Mouse (Mus musculus): ENCODE results near the gene Vsig10. TPM values are rescaled to one million over a fixed set of nuclear protein-coding genes. Genes with fewer than 3 reads are reported as not detected.

The Vsig10 gene
- total RNA-seq, 2 experiments from 2014 or later: 23.4 to 26.0 TPM

GRCm38 (mm10) chr5:117381785-117382184 is 62.9 kb downstream of the Vsig10 start:
- no peak for DNase-seq

- DNase-seq: no peak
Measured at GRCm38 (mm10) chr5:117383198-117383597, 64.3 kb downstream of the Vsig10 start.

DNA sequence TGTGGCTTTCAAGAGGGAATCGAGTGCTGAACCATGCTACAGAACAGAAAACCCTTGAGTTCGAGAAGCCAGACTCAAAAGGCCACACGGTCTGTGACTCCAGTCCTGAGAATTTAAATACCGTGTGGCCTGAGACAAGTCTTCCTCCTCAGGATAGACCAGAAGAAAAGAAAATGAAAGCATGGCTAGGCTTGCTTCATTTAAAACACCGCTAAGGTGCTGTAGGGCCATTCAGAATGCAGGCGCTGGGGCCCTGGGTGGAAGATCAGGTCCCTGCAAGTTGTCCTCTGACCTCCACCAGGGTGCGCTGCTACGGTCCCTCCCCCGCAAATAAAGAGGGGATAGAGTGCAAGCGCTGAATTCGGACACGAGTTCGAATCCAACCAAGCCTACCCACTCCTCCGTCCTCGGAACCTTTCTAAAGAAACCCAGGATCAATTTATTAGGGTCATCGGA is 69.4 kb downstream of the Vsig10 start:
- peak; percentile 66 for DNase-seq

GRCm38 (mm10) chr5:117388877-117389276 is 70.0 kb downstream of the Vsig10 start, which contains the start of gene Rfc5:
TSS of gene Rfc5 (minus strand) at chr5:117389047.
- peak; percentile 98 for DNase-seq

DNA sequence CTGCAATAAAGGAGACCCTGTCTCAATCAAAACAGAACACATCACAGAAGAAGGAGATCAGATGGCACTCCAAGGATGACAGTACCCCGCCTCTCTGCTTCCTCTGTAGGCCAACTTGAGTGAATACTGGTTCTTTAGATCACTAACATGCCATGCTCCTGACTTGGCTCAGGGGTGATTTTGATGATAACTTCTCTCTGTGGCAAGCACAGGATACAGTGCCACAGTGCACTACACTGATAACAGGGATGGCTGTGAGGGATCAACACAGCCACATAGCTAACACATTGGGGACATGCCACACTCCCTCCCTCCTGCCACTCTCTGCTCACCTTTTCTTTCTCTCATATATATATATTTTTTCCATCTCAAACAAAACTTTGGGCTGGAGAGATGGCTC is 72.0 kb downstream of the Vsig10 start:
- no peak for DNase-seq

GRCm38 (mm10) chr5:117395834-117396233 is 77.0 kb downstream of the Vsig10 start:
- no peak for DNase-seq

GRCm38 (mm10) chr5:117396596-117397014 is 77.7 kb downstream of the Vsig10 start:
- no peak for DNase-seq

- no peak for DNase-seq
Measured at GRCm38 (mm10) chr5:117397371-117397770, 78.5 kb downstream of the Vsig10 start.

GRCm38 (mm10) chr5:117398007-117398550 is 79.2 kb downstream of the Vsig10 start:
- no peak for DNase-seq

- no peak for DNase-seq
Measured at GRCm38 (mm10) chr5:117399281-117399680, 80.4 kb downstream of the Vsig10 start.

DNA sequence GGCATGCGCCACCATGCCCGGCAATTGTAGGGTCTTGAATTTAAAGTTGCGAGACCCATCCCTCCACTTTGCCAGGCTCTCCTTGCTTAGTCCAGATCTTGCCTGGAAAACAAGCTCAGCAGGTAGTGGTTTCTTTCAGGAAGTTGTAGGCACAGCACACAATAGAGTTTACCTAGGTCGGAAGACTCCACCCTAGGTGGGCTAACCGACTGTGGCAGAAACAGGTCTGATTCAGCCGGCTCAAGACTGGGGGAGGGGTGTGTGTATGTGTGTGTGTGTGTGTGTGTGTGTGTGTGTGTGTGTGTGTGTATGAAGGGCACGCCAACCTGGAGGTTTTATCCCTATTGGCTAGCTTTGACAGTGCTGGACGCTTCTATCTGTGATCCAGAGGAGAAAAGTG is 84.7 kb downstream of the Vsig10 start:
- no peak for DNase-seq

Other genes starting within 250 kb of the Vsig10 start
- gene Suds3, start 203.0 kb upstream of the Vsig10 start, total RNA-seq (2021): 100 to 1,000 TPM; 100 to 109 TPM
- 10 to 100 TPM; 26.0 to 29.3 TPM for gene Taok3, start 199.0 kb upstream of the Vsig10 start, total RNA-seq (2021)
- 100 to 1,000 TPM; 763 to 803 TPM for gene Pebp1, start 31.5 kb upstream of the Vsig10 start, total RNA-seq (2021)
- 10 to 100 TPM; 92.8 to 97.5 TPM for gene Wsb2, start 38.2 kb downstream of the Vsig10 start, total RNA-seq (2021)
- gene Rfc5, start 70.0 kb downstream of the Vsig10 start, total RNA-seq (2021): 10 to 100 TPM; 16.3 to 27.8 TPM
- gene Ksr2, start 94.9 kb downstream of the Vsig10 start, total RNA-seq (2021): 1 to 10 TPM; 3.6 to 5.1 TPM

Measured in adrenal gland, postnatal 10 days (tissue).